Mouse (Mus musculus) splenic B cell, adult 2 months (primary cell): ENCODE data around the gene Tmem178.

ENCODE experiments used
- DNase-seq: peaks from one replicate; pipeline ENCODE4 v3.0.0-alpha.2; 2011; ENCODE audit warnings: low read depth, low spot score
- H3K27me3 ChIP-seq: 2 replicates; pipeline ENCODE4 v1.6.1; 2012; ENCODE audit warnings: mild to moderate bottlenecking, low read length, moderate library complexity, mixed read lengths; ENCODE audit not compliant: control insufficient read depth, poor library complexity, insufficient read depth, severe bottlenecking
- H3K36me3 ChIP-seq: 2 replicates; pipeline ENCODE4 v1.6.1; 2012; ENCODE audit warnings: mild to moderate bottlenecking, low read length, moderate library complexity, mixed read lengths; ENCODE audit not compliant: control insufficient read depth, poor library complexity, insufficient read depth, severe bottlenecking

Gene Tmem178

DNA sequence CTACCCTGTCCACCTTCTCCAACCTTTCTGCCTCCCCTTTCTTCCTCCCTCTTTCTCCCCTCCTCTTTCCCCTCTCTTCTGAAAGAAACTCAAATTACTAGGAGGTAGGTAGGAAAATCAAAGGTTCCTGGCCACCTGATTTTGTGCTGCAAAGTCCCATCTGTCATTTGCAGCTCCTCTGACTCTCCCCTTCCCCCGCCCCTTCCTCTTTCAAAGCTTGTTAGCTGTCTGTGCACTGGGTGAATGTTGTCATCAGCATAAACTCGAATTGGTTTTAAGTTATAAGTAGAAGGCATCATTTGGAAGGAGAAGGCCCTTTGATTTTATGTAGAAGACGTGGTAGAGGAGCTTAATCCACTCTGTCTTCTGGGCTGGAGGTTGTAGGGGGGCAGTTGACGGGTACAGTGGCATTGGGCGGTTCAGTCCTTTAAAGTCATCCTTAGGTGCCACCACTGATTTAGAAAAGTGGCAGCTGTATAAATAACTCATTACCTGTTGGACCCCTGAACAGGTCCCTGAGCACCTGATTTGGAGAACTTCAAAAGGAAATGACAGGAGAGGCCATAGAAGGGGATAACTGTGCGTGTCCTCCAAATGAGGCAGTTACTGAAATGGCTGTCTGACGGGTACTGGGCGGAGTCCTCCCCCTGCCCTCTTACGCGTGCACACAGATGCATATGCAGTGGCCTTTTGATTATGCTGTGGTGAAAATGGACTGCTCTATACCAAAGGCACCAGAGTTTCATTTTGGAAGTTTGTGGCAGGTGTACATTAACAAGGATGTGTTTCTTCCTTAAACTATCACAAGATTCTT is 11.8 kb downstream of the Tmem178 start:
- Histone ChIP-seq H3K27me3 (no peaks in the 10 kb centered on the region), H3K36me3 (no peaks in the 10 kb centered on the region)
- DNase-seq, result no peak

DNA sequence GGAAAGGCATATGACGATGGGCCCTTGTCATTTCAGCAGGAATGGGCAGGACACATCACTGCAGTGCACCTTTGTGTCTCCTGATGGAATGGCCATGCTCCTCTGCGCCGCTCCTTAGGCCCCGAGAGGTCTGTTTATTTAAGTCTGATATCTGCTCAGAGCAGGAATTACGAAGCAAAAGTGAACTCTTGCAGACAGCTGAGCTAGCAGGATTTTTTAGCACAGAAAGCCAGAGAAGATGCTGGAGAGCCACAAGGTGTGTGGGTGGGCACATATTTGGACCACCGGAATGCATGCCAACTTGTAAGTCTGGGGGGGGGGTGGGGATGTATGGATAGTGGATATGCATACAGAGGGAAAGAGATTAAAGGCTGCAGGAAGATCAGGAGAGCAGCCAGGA is 13.9 kb downstream of the Tmem178 start:
- no peak for DNase-seq

DNA sequence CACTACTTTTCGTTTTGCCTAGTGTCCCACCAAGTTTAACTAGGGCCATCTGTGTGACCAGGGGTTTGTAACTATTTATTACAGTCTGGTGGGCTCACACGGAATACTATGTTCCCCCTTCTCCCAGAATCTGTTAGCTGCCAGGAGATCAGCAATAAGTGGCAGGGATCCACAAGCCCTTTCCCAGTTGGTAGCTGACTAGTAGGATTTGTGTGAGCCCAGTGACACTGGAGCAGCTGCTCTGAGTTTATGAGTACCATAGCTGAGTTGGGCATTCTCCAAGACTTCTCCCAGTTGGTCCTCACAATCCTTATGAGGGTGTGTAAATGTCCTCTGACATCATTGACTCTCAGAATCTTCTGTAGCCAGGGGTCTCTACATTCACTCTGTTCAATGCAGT is 15.4 kb downstream of the Tmem178 start:
- H3K27me3 ChIP-seq, result no peaks in the 10 kb centered on the region
- H3K36me3 ChIP-seq, result no peaks in the 10 kb centered on the region
- DNase-seq, result no peak

More for the DNA sequence above, 13.9 kb downstream of the Tmem178 start:
- Histone ChIP-seq H3K36me3 (no peaks in the 10 kb centered on the region), H3K27me3 (no peaks in the 10 kb centered on the region)

DNA sequence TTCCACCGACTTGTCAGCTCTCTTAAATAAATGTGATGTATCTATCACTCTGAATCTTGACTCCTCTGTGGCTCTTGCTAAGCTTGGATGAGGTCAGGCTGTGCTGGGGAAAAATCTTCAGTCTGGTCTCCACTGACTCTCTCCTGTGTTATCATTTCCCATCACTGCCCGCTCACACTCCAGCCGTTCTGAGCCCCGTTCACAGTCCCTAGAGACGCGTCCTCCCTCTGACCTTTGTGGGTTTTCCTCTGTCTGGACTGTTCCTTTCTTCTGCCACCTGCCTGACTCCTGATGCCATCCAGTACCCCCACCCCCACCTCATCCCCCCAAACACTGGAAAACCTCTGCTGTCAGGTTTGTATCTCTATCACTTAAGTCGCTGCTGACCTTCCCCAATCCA is 23.0 kb downstream of the Tmem178 start:
- Histone ChIP-seq H3K36me3 (no peaks in the 10 kb centered on the region), H3K27me3 (no peaks in the 10 kb centered on the region)
- DNase-seq, result no peak

DNA sequence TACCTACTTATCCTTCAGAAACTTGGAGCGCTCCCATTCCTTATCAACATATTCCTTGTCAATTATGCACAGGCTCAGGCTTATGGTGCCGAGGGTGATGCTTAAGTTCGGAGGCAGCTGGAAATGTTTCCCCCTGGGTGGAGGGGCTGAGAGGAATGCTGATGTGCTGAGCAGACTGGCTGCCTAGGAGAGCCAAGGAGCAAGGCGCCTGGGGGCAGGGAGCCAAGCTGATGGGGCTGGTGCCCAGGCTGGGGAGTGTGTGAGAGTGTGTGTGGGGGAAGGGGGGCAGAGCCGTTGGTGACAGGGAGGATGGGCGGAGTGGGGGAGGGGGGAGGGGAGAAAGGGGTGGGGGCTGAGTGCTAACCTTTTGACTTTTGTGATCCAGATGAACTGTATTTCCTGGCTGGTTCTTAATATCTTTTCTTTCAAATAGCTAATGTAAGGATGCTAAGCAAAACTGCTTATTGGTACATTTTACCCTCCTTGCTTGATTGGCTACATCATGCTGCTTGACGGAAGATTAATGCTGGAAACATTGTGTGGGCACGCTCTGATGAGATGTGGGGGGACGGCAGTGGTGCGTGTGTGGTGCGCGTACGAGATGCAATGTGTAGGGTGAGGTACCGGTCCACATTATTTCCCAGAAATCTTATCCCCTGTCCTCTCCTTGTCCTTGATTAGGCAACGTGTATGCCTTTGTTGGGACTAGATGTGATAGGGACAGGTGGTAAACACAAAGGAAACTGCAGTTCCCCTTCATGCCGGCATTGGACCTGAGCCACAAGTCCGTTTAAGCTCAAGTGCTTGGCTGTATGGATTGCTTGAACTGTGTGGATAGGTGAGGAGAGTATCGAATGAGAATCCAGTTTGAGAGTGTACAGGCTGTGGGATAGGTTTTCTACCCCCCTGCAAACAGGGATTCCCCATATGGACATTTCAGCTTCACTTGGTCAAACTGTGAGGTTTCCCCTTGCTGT is 25.5 kb downstream of the Tmem178 start:
- DNase-seq, result no peak
- H3K36me3 ChIP-seq, result no peaks in the 10 kb centered on the region
- H3K27me3 ChIP-seq, result no peaks in the 10 kb centered on the region

DNA sequence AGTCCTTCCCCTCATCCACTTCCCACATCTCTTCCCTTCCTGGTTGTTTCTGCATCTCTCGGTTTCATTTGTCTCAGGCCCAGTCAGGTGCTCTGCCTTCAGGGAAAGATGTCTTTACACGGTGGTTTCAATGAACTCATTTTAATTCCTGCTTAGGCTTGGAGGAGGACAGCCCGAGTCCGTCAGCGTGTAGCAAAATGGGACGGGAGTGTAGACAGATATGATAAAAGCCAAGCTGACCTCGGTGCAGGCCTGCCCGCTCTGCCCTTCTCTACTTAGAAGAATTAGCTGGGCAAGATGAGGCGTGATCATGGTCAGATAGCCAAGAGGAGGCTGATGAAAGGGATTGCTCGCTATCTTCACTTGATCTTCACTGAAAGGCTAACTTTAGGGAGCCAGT is 26.3 kb downstream of the Tmem178 start:
- Histone ChIP-seq H3K27me3 (no peaks in the 10 kb centered on the region), H3K36me3 (no peaks in the 10 kb centered on the region)
- DNase-seq, result no peak

DNA sequence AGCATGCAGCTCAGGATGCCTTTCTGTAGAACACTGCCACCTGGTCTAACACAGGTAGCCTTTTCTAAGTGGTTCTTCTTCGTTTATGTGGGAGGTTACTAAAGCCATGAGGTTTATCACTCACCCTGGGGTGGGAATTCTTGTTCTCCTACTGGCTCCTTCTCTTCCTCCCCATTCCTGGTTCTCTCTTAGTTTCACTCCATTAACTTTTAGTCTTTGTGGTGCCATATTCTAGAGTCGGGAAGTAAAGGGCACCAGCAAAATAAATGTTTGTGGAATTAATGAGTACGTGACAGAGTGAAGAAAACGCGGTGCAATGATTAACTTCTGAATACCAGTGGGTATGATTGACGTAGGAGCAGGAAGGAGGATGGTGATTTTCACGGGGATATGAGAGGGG is 28.5 kb downstream of the Tmem178 start:
- no peaks in the 10 kb centered on the region for H3K27me3 ChIP-seq
- DNase-seq, result no peak
- no peaks in the 10 kb centered on the region for H3K36me3 ChIP-seq

DNA sequence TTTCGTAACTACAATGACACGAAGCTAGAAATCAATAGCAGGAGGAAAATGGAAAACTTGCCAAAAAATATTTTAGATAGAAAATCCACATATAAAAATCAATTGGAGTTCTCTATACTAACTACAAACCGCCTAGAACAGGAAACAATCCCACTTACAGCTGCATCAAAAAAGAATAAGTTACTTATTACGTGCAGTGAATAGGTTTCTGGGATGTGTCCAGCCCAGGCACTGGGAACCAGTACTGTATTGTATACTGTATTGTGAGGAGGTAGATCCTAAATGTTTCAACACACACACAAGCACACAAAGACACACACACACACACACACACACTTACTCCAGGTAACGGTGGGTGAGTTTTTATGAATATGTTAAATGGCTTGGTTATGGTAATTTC is 32.8 kb downstream of the Tmem178 start:
- Histone ChIP-seq H3K27me3 (no peaks in the 10 kb centered on the region), H3K36me3 (no peaks in the 10 kb centered on the region)
- no peak for DNase-seq

DNA sequence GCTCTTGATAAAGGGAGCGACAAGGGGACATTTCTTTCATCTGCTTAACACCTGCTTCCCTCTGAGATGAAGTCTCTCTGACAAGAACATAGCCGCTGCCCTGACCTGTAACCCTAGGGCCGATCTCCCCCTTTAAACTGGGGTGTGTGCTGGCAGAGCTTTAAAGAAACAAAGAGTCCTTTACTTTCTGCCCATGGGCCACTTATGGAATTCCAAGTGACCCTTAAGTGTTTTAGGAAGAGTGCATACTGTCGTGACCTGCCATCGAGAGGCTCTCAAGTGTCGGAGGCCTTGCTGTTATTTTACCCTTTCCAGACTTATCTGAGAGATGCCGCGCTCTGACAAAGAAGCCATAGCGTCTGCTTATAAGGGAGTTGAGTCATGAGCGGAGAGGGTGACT is 35.7 kb downstream of the Tmem178 start:
- Histone ChIP-seq H3K36me3 (no peaks in the 10 kb centered on the region), H3K27me3 (no peaks in the 10 kb centered on the region)
- DNase-seq, result no peak

DNA sequence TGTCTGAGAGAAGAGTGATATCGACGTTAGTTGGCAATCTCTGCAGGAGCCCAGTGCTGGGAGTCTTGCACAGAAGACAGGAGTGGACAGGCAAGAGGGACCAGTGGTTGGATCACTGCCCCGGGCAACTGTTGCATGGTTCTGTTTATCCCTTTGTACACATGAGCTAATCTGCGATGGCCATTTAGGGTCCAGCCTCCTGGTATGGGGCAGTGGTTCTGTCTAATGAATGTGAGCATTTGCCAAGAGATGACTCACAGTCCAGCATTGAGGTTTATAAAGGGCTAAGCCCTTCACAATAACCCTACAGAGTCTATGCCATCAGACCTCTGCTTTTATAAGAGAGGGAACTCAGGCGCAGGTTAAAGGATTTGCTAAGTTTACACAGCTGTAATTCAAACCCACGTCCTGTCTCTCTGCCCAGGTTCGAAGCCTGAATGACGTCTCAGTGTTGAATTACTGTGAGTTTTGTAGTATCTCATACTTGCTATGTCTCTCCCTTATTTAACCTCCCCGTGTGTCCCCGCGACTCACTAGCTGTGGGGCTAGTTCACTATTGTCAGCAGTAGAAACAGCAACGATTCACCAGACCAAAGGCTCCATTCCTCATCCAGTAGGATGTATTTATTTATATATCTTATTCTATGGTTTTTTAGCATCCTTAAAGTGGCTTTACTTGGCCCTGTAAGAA is 37.4 kb downstream of the Tmem178 start:
- no peak for DNase-seq
- Histone ChIP-seq H3K36me3 (no peaks in the 10 kb centered on the region), H3K27me3 (no peaks in the 10 kb centered on the region)

DNA sequence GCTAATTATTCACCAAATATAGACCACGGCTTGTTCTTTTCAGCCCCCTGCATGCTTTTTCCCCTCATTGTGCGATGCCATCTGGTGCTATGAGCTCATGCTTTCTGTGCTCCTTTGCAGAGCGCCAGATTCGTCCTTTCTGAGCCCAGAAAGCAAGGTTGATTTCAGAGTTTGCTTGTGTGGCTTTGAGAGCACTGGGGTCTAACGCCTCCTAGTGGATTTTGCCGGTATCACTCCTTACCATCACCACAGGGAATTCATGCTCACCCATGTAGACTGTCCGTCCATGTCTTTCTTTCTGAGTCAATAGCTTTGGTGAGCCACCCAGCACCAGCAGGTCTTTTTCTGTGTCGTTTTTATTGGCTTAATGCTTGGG is 38.0 kb downstream of the Tmem178 start:
- peak; percentile 40 for DNase-seq
- Histone ChIP-seq H3K27me3 (no peaks in the 10 kb centered on the region), H3K36me3 (no peaks in the 10 kb centered on the region)

DNA sequence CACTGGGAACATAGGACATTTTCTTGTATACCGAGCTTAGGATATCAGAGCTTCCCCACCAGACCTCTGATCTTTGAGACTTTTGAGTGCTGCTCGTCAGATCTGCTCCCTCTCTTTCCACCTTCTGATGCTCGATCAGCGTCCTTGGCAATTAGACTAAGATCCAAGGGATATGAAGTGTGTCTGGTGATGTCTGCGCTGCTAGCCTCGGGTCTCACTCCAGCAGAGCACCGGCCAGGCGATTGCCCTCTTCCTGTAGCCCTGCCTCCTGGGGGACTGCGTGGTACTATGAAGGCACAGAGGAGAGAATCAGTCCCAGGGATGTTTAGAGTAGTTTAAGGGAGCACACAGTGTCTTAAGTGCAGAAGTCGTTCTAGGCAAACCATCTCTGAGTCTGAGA is 38.5 kb downstream of the Tmem178 start:
- no peak for DNase-seq
- Histone ChIP-seq H3K27me3 (no peaks in the 10 kb centered on the region), H3K36me3 (no peaks in the 10 kb centered on the region)

DNA sequence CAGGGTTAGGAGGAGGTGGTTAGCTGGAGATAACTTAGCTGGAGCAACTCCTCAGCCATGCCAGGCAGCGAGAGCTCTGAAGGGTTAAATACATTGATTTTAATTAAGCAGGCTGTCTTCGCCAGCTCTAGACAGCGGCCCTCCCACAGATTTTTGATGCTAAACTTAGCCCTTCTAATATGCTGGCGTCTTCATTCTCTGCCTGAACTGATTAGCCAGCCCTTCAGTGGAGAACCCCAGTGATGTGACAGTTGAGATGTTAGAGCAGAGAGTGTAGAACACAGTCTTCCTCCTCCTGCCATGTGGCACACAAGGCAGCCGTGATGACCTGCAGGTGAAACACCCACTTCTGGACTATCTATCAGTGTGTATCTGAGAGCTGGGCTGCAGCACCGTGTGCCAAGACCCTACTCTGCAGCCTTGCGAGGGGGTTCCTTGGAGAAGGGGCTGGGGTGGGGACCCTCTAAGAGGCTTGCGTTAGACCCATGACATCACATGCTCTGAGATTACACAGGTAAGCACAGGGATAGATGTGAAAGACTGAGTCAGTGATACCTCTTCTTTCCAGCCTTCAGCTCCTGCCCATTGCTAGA is 47.2 kb downstream of the Tmem178 start:
- Histone ChIP-seq H3K27me3 (no peaks in the 10 kb centered on the region), H3K36me3 (no peaks in the 10 kb centered on the region)
- DNase-seq, result no peak

DNA sequence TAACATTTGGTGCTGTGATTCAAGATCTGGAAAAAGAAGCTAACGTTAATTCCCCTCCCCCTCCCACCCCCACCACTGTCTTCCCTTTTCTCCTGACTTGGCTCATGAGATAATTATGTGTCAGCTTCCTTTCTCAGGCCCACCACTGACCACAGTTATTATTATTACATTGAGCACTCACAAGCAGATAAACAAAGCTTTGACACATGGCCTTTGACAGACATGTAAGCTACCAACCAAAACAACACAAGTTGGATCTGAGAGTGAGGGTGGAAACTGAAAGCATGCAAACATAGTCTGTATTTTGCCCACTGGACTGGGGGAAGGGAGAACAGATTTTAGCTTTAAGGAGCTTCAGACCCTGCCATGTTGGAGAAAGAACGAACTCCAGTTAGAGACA is 52.8 kb downstream of the Tmem178 start:
- no peaks in the 10 kb centered on the region for H3K27me3 ChIP-seq
- no peak for DNase-seq
- H3K36me3 ChIP-seq, result no peaks in the 10 kb centered on the region
